In genomic region chr4:106316351-106317178, GRCm38 (mm10) we compare ENCODE assay signal across 8 mouse cellular contexts. TPM values are rescaled to one million over a fixed set of nuclear protein-coding genes. Genes with fewer than 3 reads are reported as not detected.
DNase-seq lines count a peak whose midpoint lies in the region; ATAC-seq and TF ChIP-seq lines count a peak whose summit lies in the region.

No protein-coding gene starts in this region.

- peak; percentile 72 for ATAC-seq in forebrain, postnatal 0 days
- ATAC-seq in lung, postnatal 0 days, result peak; percentile 68

- H3K27ac ChIP-seq in cerebellum, adult 2 months (ENCODE audit: insufficient read depth, low read length), result peak overlapping the region; percentile 98
- peak overlapping the region; percentile 90 for H3K27ac ChIP-seq in forebrain, postnatal 0 days (ENCODE audit: low read depth, low read length)
- H3K27ac ChIP-seq in layer of hippocampus, adult 2 months, result peak overlapping the region; percentile 97
- peak overlapping the region; percentile 90 for H3K27ac ChIP-seq in lung, postnatal 0 days (ENCODE audit: low read length)

- H3K9ac ChIP-seq in forebrain, postnatal 0 days, result peak overlapping the region; percentile 97
- peak overlapping the region; percentile 91 for H3K9ac ChIP-seq in lung, postnatal 0 days (replicated peaks; ENCODE audit: low read depth)

- intact Hi-C loops in heart, postnatal 14 days (cut with DNase I), result loop anchor here (5.0 to 10.0 kb wide), 3 partner anchors 54 to 1162 kb away; partner anchors contain the start of gene Plpp3

- DNase-seq in MN1 (ENCODE audit: low spot score), result peak; percentile 26
- DNase-seq in cerebellum, adult 2 months, result peak; percentile 57 to 78
- peak; percentile 68 for DNase-seq in forebrain, postnatal 0 days
- peak; percentile 59 to 65 for DNase-seq in heart, postnatal 14 days
- peak; percentile 7 to 31 for DNase-seq in layer of hippocampus, adult 2 months (ENCODE audit: low spot score in 2 of 2)
- peak; percentile 31 for DNase-seq in lung, postnatal 0 days (ENCODE audit: low spot score)
- peak; percentile 59 for DNase-seq in retina, embryonic 14.5 days (ENCODE audit: low spot score)
- DNase-seq in urinary bladder, postnatal 25 days (ENCODE audit: low spot score), result peak; percentile 40

- TF ChIP-seq EP300 in lung, postnatal 0 days (IDR thresholded peaks at IDR 0.05), result no peak

- TF ChIP-seq CTCF in cerebellum, adult 2 months (IDR thresholded peaks at IDR 0.05; ENCODE audit: borderline replicate concordance, insufficient read depth, low read depth, low read length), result no peak
- no peak for TF ChIP-seq CTCF in forebrain, postnatal 0 days (IDR thresholded peaks at IDR 0.05; ENCODE audit: low read depth)
- TF ChIP-seq CTCF in layer of hippocampus, adult 2 months (conservative IDR thresholded peaks at IDR 0.05), result no peak
- TF ChIP-seq CTCF in lung, postnatal 0 days (IDR thresholded peaks at IDR 0.05), result no peak

- peak overlapping the region; percentile 89 for H3K4me3 ChIP-seq in cerebellum, adult 2 months (replicated peaks; ENCODE audit: insufficient read depth, low read depth, low read length)
- H3K4me3 ChIP-seq in forebrain, postnatal 0 days (ENCODE audit: low read depth, low read length), result peak overlapping the region; percentile 92
- peak overlapping the region; percentile 75 for H3K4me3 ChIP-seq in layer of hippocampus, adult 2 months
- H3K4me3 ChIP-seq in lung, postnatal 0 days (ENCODE audit: low read depth, low read length), result peak overlapping the region; percentile 95

- H3K4me1 ChIP-seq in cerebellum, adult 2 months (ENCODE audit: control insufficient read depth, insufficient read depth, low read length), result no peaks in the 10 kb centered on the region; the same call in none of the 2 replicates
- H3K4me1 ChIP-seq in forebrain, postnatal 0 days (ENCODE audit: insufficient read depth), result peaks cover 19% of the 10 kb centered on the region
- peaks cover 10% of the 10 kb centered on the region; the same call in 1 of the 2 replicates for H3K4me1 ChIP-seq in lung, postnatal 0 days (ENCODE audit: insufficient read depth, low read depth, low read length)

- no peaks in the 10 kb centered on the region for H3K9me3 ChIP-seq in forebrain, postnatal 0 days (ENCODE audit: low read length)
- H3K9me3 ChIP-seq in lung, postnatal 0 days (ENCODE audit: low read length), result no peaks in the 10 kb centered on the region

- no peaks in the 10 kb centered on the region for H3K36me3 ChIP-seq in forebrain, postnatal 0 days (ENCODE audit: insufficient read depth)
- no peaks in the 10 kb centered on the region for H3K36me3 ChIP-seq in lung, postnatal 0 days (ENCODE audit: insufficient read depth, low read length)

- peak overlapping the region; percentile 81 for H3K4me2 ChIP-seq in forebrain, postnatal 0 days (ENCODE audit: low read depth)
- peak overlapping the region; percentile 87 for H3K4me2 ChIP-seq in lung, postnatal 0 days (replicated peaks; ENCODE audit: low read depth, low read length)

- TF ChIP-seq POLR2A in cerebellum, adult 2 months (IDR thresholded peaks at IDR 0.05; ENCODE audit: borderline replicate concordance, insufficient read depth, low read length), result no peak

- WGBS in cerebellum, adult 2 months, result under 1% methylated on average over 81 of the region's 81 CpGs
- WGBS in forebrain, postnatal 0 days, result 2% methylated on average over 72 of the region's 81 CpGs
- 3% methylated on average over 74 of the region's 81 CpGs for WGBS in lung, postnatal 0 days

- H3K27me3 ChIP-seq in cerebellum, adult 2 months (ENCODE audit: control insufficient read depth, insufficient read depth, low read length), result no peaks in the 10 kb centered on the region
- no peaks in the 10 kb centered on the region for H3K27me3 ChIP-seq in forebrain, postnatal 0 days (ENCODE audit: insufficient read depth, low read length)
- no peaks in the 10 kb centered on the region for H3K27me3 ChIP-seq in lung, postnatal 0 days (replicated peaks; ENCODE audit: insufficient read depth, low read length)

RNA-seq across cellular contexts. Expression of gene Usp24, which starts 0.6 kb away (rescaled TPM):
- 22.4 and 22.7 TPM in 2 replicates for polyA plus RNA-seq in cerebellum, adult 2 months (2012; rRNA removed)
- 28.1 and 31.5 TPM in 2 replicates for total RNA-seq in forebrain, postnatal 0 days (2014; rRNA removed)
- 4.3 and 7.8 TPM in 2 replicates for polyA plus RNA-seq in forebrain, postnatal 0 days (2015; fragmentation: Nextera tagmentation; extraction: Ambion mirVana)
- total RNA-seq in heart, postnatal 14 days (2021), result 10 to 100 TPM; 39.4 to 40.3 TPM
- total RNA-seq in layer of hippocampus, adult 2 months (2021), result 10 to 100 TPM; 41.0 to 45.8 TPM
- polyA plus RNA-seq in lung, postnatal 0 days (2015; fragmentation: Nextera tagmentation; extraction: Ambion mirVana), result 6.3 and 7.0 TPM in 2 replicates

Comparison
In these comparisons a context has a peak if more than half of its experiments do, and no peak if none do; other contexts are left out.
1. Peak in every context shown above with its lines: DNase-seq, ATAC-seq, H3K4me3 ChIP-seq and H3K27ac ChIP-seq.